Mouse (Mus musculus) heart, embryonic 15.5 days (tissue): ENCODE results near the gene Slc6a3. TPM values are rescaled to one million over a fixed set of nuclear protein-coding genes. Genes with fewer than 3 reads are reported as not detected.

Source experiments
- polyA plus RNA-seq: library from polyadenylated mRNA; unstranded; fragments of >200 nt; fragmentation: Nextera tagmentation; extraction: Ambion mirVana; gene quantifications from 2 replicates; pipeline ENCODE4 v1.2.1, GENCODE M21; 2015

Slc6a3 gene
- polyA plus RNA-seq, 1 experiment from 2014 or later, result 0.05 TPM

Other genes starting within 250 kb of the Slc6a3 start
- 117 and 140 TPM in 2 replicates for gene Mrpl36, start 208.2 kb upstream of the Slc6a3 start, polyA plus RNA-seq
- gene Ndufs6, start 208.2 kb upstream of the Slc6a3 start, polyA plus RNA-seq, result 637 and 761 TPM in 2 replicates
- gene Lpcat1, start 69.5 kb upstream of the Slc6a3 start, polyA plus RNA-seq, result 15.9 and 19.1 TPM in 2 replicates
- 83.4 and 112 TPM in 2 replicates for gene Clptm1l, start 67.3 kb downstream of the Slc6a3 start, polyA plus RNA-seq
- gene Tert, start 90.2 kb downstream of the Slc6a3 start, polyA plus RNA-seq, result 1.4 and 2.9 TPM in 2 replicates
- not detected in 2 replicates for gene Slc6a18, start 141.3 kb downstream of the Slc6a3 start, polyA plus RNA-seq
- gene Slc6a19, start 168.1 kb downstream of the Slc6a3 start, polyA plus RNA-seq, result not detected in 2 replicates
- gene Slc12a7, start 196.3 kb downstream of the Slc6a3 start, polyA plus RNA-seq, result 37.1 and 37.7 TPM in 2 replicates